Mouse (Mus musculus) mesoderm, embryonic 11.5 days (tissue): ENCODE results near the gene Nhsl1.

Experiments used
- DNase-seq: peaks from one replicate; pipeline ENCODE4 v3.0.0-alpha.2; 2012; ENCODE audit warnings: low read depth, low spot score

The Nhsl1 gene

GRCm38 (mm10) chr10:18341444-18342196, 22.8 kb downstream of the Nhsl1 start:
- DNase-seq: peak; percentile 46

- DNase-seq: no peak
These were observed 28.4 kb downstream of the Nhsl1 start for GRCm38 (mm10) chr10:18347231-18347630.

- DNase-seq: no peak
These were observed 32.0 kb downstream of the Nhsl1 start for GRCm38 (mm10) chr10:18350781-18351180.

- DNase-seq: no peak
These were observed 34.2 kb downstream of the Nhsl1 start for GRCm38 (mm10) chr10:18352937-18353336.

- DNase-seq: peak; percentile 52
These were observed 35.3 kb downstream of the Nhsl1 start for GRCm38 (mm10) chr10:18354103-18354502.

GRCm38 (mm10) chr10:18356461-18356860, 37.7 kb downstream of the Nhsl1 start:
- no peak for DNase-seq

GRCm38 (mm10) chr10:18357212-18357611, 38.4 kb downstream of the Nhsl1 start:
- no peak for DNase-seq

- DNase-seq: no peak
These were observed 39.7 kb downstream of the Nhsl1 start for GRCm38 (mm10) chr10:18358461-18358860.

- no peak for DNase-seq
These were observed 41.4 kb downstream of the Nhsl1 start for GRCm38 (mm10) chr10:18360175-18360574.

GRCm38 (mm10) chr10:18365432-18365831, 46.6 kb downstream of the Nhsl1 start:
- no peak for DNase-seq

- no peak for DNase-seq
These were observed 47.9 kb downstream of the Nhsl1 start for GRCm38 (mm10) chr10:18366697-18367096.

- no peak for DNase-seq
These were observed 49.3 kb downstream of the Nhsl1 start for GRCm38 (mm10) chr10:18368111-18368510.

GRCm38 (mm10) chr10:18370475-18371286, 51.9 kb downstream of the Nhsl1 start:
- DNase-seq: peak; percentile 58

- DNase-seq: peak; percentile 64
These were observed 53.1 kb downstream of the Nhsl1 start for GRCm38 (mm10) chr10:18371866-18372265.

GRCm38 (mm10) chr10:18375301-18375700, 56.5 kb downstream of the Nhsl1 start:
- peak; percentile 42 for DNase-seq

GRCm38 (mm10) chr10:18384766-18385165, 66.0 kb downstream of the Nhsl1 start:
- DNase-seq: no peak

GRCm38 (mm10) chr10:18386224-18386623, 67.4 kb downstream of the Nhsl1 start:
- DNase-seq: no peak

- peak; percentile 78 for DNase-seq
These were observed 70.2 kb downstream of the Nhsl1 start for GRCm38 (mm10) chr10:18388784-18389575.

GRCm38 (mm10) chr10:18390004-18390403, 71.2 kb downstream of the Nhsl1 start:
- DNase-seq: no peak

GRCm38 (mm10) chr10:18391608-18392007, 72.8 kb downstream of the Nhsl1 start:
- no peak for DNase-seq

GRCm38 (mm10) chr10:18392268-18392667, 73.5 kb downstream of the Nhsl1 start:
- DNase-seq: no peak

GRCm38 (mm10) chr10:18393740-18394139, 75.0 kb downstream of the Nhsl1 start:
- no peak for DNase-seq
